Mouse (Mus musculus): ENCODE measurements around the gene Eapp. TPM values are rescaled to one million over a fixed set of nuclear protein-coding genes. Genes with fewer than 3 reads are reported as not detected.
A peak's percentile ranks its signal among the peaks of the same experiment; 100 is the strongest.
"Not testable (repeated sequence)": the region's sequence is repeated elsewhere in the genome, so short reads cannot be mapped to it uniquely, and the experiment has no call there.

Gene Eapp
- polyA plus RNA-seq, 1 experiment from 2014 or later, result 78.5 TPM

GRCm38 (mm10) chr12:54689082-54689481 lies 6.6 kb downstream of the Eapp start:
- ATAC-seq (ENCODE audit: low FRiP score), result no peak
- H3K36me3 ChIP-seq (replicated peaks; ENCODE audit: control insufficient read depth, insufficient read depth), result peaks cover 81% of the 10 kb centered on the region
- WGBS, result 98% methylated on average over 5 of the region's 5 CpGs

GRCm38 (mm10) chr12:54683182-54683581 lies 12.5 kb downstream of the Eapp start:
- Histone ChIP-seq H3K27ac (no peak overlapping the region), H3K9me3 (ENCODE audit: control insufficient read depth, low read length) (no peaks in the 10 kb centered on the region), H3K4me3 (replicated peaks; ENCODE audit: low read length) (no peak overlapping the region), H3K4me1 (replicated peaks; ENCODE audit: control insufficient read depth, insufficient read depth, low read length) (no peaks in the 10 kb centered on the region), H3K36me3 (replicated peaks; ENCODE audit: control insufficient read depth, insufficient read depth) (peaks cover 47% of the 10 kb centered on the region), H3K27me3 (ENCODE audit: control insufficient read depth, insufficient read depth, low read length) (no peaks in the 10 kb centered on the region), H3K9ac (no peak overlapping the region), H3K4me2 (replicated peaks) (no peak overlapping the region)
- ATAC-seq (ENCODE audit: low FRiP score), result no peak
- WGBS, result 22% methylated on average over 1 of the region's 1 CpGs
- peak; percentile 34 for DNase-seq (ENCODE audit: low spot score)

More at GRCm38 (mm10) chr12:54689082-54689481, 6.6 kb downstream of the Eapp start:
- Histone ChIP-seq H3K4me2 (replicated peaks) (no peak overlapping the region), H3K27me3 (ENCODE audit: control insufficient read depth, insufficient read depth, low read length) (no peaks in the 10 kb centered on the region), H3K9me3 (ENCODE audit: control insufficient read depth, low read length) (no peaks in the 10 kb centered on the region), H3K27ac (no peak overlapping the region), H3K4me3 (replicated peaks; ENCODE audit: low read length) (no peak overlapping the region), H3K9ac (no peak overlapping the region), H3K4me1 (replicated peaks; ENCODE audit: control insufficient read depth, insufficient read depth, low read length) (0 out of 2 replicates have a peak, but pooled peaks cover under 1% of the 10 kb centered on the region)
- DNase-seq (ENCODE audit: low spot score), result no peak

GRCm38 (mm10) chr12:54676709-54677108 lies 19.0 kb downstream of the Eapp start:
- no peaks in the 10 kb centered on the region for H3K9me3 ChIP-seq (ENCODE audit: control insufficient read depth, low read length)
- no peaks in the 10 kb centered on the region for H3K27me3 ChIP-seq (ENCODE audit: control insufficient read depth, insufficient read depth, low read length)
- DNase-seq (ENCODE audit: low spot score) (no peak), ATAC-seq (ENCODE audit: low FRiP score) (no peak)
- H3K9ac ChIP-seq, result no peak overlapping the region
- H3K36me3 ChIP-seq (replicated peaks; ENCODE audit: control insufficient read depth, insufficient read depth), result peaks cover 54% of the 10 kb centered on the region
- H3K4me1 ChIP-seq (replicated peaks; ENCODE audit: control insufficient read depth, insufficient read depth, low read length), result no peaks in the 10 kb centered on the region
- H3K4me3 ChIP-seq (replicated peaks; ENCODE audit: low read length), result no peak overlapping the region
- no peak overlapping the region for H3K27ac ChIP-seq
- WGBS, result 97% methylated on average over 9 of the region's 9 CpGs
- H3K4me2 ChIP-seq (replicated peaks), result no peak overlapping the region

GRCm38 (mm10) chr12:54675396-54675795 lies 20.3 kb downstream of the Eapp start:
- Histone ChIP-seq H3K36me3 (replicated peaks; ENCODE audit: control insufficient read depth, insufficient read depth) (peaks cover 65% of the 10 kb centered on the region), H3K4me1 (replicated peaks; ENCODE audit: control insufficient read depth, insufficient read depth, low read length) (no peaks in the 10 kb centered on the region), H3K27ac (no peak overlapping the region), H3K9me3 (ENCODE audit: control insufficient read depth, low read length) (no peaks in the 10 kb centered on the region), H3K27me3 (ENCODE audit: control insufficient read depth, insufficient read depth, low read length) (no peaks in the 10 kb centered on the region), H3K4me3 (replicated peaks; ENCODE audit: low read length) (no peak overlapping the region), H3K9ac (no peak overlapping the region), H3K4me2 (replicated peaks) (no peak overlapping the region)
- DNase-seq (ENCODE audit: low spot score) (no peak), ATAC-seq (ENCODE audit: low FRiP score) (no peak)
- WGBS, result 98% methylated on average over 4 of the region's 4 CpGs

GRCm38 (mm10) chr12:54671262-54671661 lies 24.4 kb downstream of the Eapp start:
- DNase-seq (ENCODE audit: low spot score), result no peak
- no peaks in the 10 kb centered on the region for H3K9me3 ChIP-seq (ENCODE audit: control insufficient read depth, low read length)
- H3K4me2 ChIP-seq (replicated peaks), result no peak overlapping the region
- H3K9ac ChIP-seq, result no peak overlapping the region
- no peak overlapping the region for H3K4me3 ChIP-seq (replicated peaks; ENCODE audit: low read length)
- H3K36me3 ChIP-seq (replicated peaks; ENCODE audit: control insufficient read depth, insufficient read depth), result peaks cover 61% of the 10 kb centered on the region
- H3K27me3 ChIP-seq (ENCODE audit: control insufficient read depth, insufficient read depth, low read length), result no peaks in the 10 kb centered on the region
- no peaks in the 10 kb centered on the region for H3K4me1 ChIP-seq (replicated peaks; ENCODE audit: control insufficient read depth, insufficient read depth, low read length)
- ATAC-seq (ENCODE audit: low FRiP score), result no peak
- 89% methylated on average over 4 of the region's 4 CpGs for WGBS
- H3K27ac ChIP-seq, result no peak overlapping the region

GRCm38 (mm10) chr12:54668141-54668540 lies 27.6 kb downstream of the Eapp start:
- Histone ChIP-seq H3K9me3 (ENCODE audit: control insufficient read depth, low read length) (no peaks in the 10 kb centered on the region), H3K4me3 (replicated peaks; ENCODE audit: low read length) (no peak overlapping the region), H3K27ac (no peak overlapping the region), H3K4me1 (replicated peaks; ENCODE audit: control insufficient read depth, insufficient read depth, low read length) (no peaks in the 10 kb centered on the region), H3K27me3 (ENCODE audit: control insufficient read depth, insufficient read depth, low read length) (no peaks in the 10 kb centered on the region), H3K36me3 (replicated peaks; ENCODE audit: control insufficient read depth, insufficient read depth) (peaks cover 40% of the 10 kb centered on the region), H3K9ac (no peak overlapping the region), H3K4me2 (replicated peaks) (no peak overlapping the region)
- DNase-seq (ENCODE audit: low spot score) (no peak), ATAC-seq (ENCODE audit: low FRiP score) (no peak)
- WGBS, result 100% methylated on average over 1 of the region's 1 CpGs

GRCm38 (mm10) chr12:54665526-54665925 lies 30.2 kb downstream of the Eapp start:
- Histone ChIP-seq H3K9ac (no peak overlapping the region), H3K4me1 (replicated peaks; ENCODE audit: control insufficient read depth, insufficient read depth, low read length) (no peaks in the 10 kb centered on the region), H3K4me3 (replicated peaks; ENCODE audit: low read length) (no peak overlapping the region), H3K27ac (no peak overlapping the region), H3K27me3 (ENCODE audit: control insufficient read depth, insufficient read depth, low read length) (no peaks in the 10 kb centered on the region), H3K36me3 (replicated peaks; ENCODE audit: control insufficient read depth, insufficient read depth) (0 out of 2 replicates have a peak, but pooled peaks cover 18% of the 10 kb centered on the region), H3K9me3 (ENCODE audit: control insufficient read depth, low read length) (no peaks in the 10 kb centered on the region), H3K4me2 (replicated peaks) (no peak overlapping the region)
- ATAC-seq (ENCODE audit: low FRiP score) (no peak), DNase-seq (ENCODE audit: low spot score) (no peak)
- 82% methylated on average over 6 of the region's 6 CpGs for WGBS

- not testable (repeated sequence) for H3K27ac ChIP-seq; H3K27me3 ChIP-seq (ENCODE audit: control insufficient read depth, insufficient read depth, low read length); H3K4me3 ChIP-seq (replicated peaks; ENCODE audit: low read length); H3K9me3 ChIP-seq (ENCODE audit: control insufficient read depth, low read length); H3K4me1 ChIP-seq (replicated peaks; ENCODE audit: control insufficient read depth, insufficient read depth, low read length); H3K36me3 ChIP-seq (replicated peaks; ENCODE audit: control insufficient read depth, insufficient read depth); DNase-seq (ENCODE audit: low spot score); ATAC-seq (ENCODE audit: low FRiP score); H3K4me2 ChIP-seq (replicated peaks); H3K9ac ChIP-seq
- 82% methylated on average over 5 of the region's 5 CpGs for WGBS
These were observed 34.2 kb downstream of the Eapp start for GRCm38 (mm10) chr12:54661470-54661869.

GRCm38 (mm10) chr12:54659901-54660300 lies 35.8 kb downstream of the Eapp start:
- H3K9ac ChIP-seq, result no peak overlapping the region
- no peaks in the 10 kb centered on the region for H3K36me3 ChIP-seq (replicated peaks; ENCODE audit: control insufficient read depth, insufficient read depth)
- H3K4me3 ChIP-seq (replicated peaks; ENCODE audit: low read length), result no peak overlapping the region
- H3K4me2 ChIP-seq (replicated peaks), result no peak overlapping the region
- ATAC-seq (ENCODE audit: low FRiP score) (no peak), DNase-seq (ENCODE audit: low spot score) (no peak)
- H3K4me1 ChIP-seq (replicated peaks; ENCODE audit: control insufficient read depth, insufficient read depth, low read length), result peaks cover 4% of the 10 kb centered on the region; the same call in 1 of the 2 replicates
- no peak overlapping the region for H3K27ac ChIP-seq
- H3K27me3 ChIP-seq (ENCODE audit: control insufficient read depth, insufficient read depth, low read length), result no peaks in the 10 kb centered on the region
- WGBS, result 89% methylated on average over 3 of the region's 3 CpGs
- no peaks in the 10 kb centered on the region for H3K9me3 ChIP-seq (ENCODE audit: control insufficient read depth, low read length)

Measured in hindbrain, embryonic 14.5 days (tissue).